Mouse (Mus musculus): ENCODE results near the gene Uxs1. TPM values are rescaled to one million over a fixed set of nuclear protein-coding genes. Genes with fewer than 3 reads are reported as not detected.

Uxs1 gene
- total RNA-seq, 1 experiment from 2014 or later = 71.4 TPM

DNA sequence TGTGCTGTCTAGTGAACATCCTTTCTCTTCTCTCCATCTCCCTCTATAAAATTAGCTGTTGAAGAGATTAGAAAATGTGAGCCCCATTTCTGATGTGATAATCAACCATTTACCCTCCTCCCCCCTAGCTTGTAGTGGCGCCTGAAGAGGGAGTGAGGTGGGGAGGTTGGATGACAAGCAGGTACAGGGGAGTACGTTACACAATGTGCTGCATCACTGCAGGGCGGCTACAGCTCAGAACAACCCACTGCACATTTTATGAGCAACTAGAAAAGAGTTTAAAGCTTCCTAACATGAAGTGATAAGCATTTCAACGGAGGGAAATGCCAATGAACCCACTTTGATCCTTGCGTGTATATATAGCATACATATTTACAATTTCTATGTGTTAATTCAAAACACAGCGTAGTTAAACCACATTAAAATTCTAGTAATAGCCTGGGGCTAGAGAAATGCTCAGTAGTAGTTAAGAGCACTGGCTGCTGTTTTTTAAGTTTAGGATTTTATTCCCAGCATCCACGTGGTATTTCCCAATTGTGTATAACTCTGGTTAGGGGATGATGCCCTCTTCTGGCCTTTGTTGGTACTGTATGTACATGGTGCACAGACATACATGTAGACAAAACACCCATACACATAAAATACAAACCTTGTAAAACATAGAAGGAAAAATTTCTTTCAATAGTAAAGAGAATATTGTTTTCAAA, 89.6 kb downstream of the Uxs1 start:
- ATAC-seq (replicated peaks; ENCODE audit: low read depth, poor library complexity, severe bottlenecking) = no peak

DNA sequence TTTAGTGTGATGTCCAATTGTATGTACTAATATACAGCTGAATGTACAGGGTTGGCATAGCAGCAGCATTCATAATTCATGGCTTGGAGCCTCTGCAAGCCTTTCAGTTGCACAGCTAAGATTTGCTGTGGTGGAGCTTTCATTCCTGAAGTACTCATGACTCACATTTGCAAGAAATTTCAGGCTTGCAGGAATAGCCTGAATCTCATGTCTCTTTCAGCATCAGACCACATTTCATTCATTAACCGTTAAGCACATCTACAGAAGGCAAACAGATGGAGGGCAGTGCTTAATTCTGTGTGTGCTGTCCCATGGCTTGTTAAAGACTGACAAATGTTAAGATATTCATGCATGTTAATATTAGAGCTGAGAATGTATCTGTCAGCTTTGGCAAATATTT, 94.9 kb downstream of the Uxs1 start:
- no peak for ATAC-seq (replicated peaks; ENCODE audit: low read depth, poor library complexity, severe bottlenecking)

DNA sequence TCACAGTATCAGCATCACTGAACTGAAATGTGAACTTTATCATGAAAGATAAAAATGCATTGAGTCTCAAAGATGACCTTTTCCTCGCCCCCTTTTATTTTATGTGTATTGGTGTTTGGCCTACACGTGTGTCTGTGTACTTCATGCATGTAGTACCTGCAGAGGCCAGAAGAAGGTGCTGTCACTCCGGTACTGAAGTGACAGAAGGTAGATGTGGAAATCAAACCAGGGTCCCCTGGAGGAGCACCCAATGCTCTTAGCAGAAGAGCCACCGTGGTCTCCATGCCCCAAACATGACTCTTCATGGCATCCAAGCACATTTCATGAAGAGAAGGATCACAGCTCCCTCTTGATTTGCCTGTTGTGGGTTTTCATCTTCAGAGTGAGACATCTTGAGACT, 95.5 kb downstream of the Uxs1 start:
- no peak for ATAC-seq (replicated peaks; ENCODE audit: low read depth, poor library complexity, severe bottlenecking)

DNA sequence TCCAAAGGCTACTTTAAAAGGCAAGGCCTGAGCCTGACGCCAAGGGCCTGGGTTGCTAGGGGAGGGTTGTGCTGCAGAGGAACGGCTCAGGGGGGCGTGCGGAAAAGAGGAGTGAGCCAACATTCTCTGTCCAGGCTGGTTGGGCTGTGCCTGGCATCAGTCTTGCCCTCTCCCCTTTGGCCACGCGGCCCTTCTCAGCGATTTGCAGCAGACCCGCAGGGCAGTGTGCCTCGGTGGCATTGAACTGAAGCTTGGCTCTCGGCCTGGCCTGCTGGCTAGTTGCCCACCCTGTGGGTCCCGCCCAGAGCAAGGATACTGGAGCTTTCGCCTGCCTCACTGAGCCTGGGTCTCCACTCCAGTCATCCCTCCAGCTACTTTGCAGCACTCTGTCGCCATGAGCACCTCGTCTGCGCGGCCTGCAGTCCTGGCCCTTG, 97.1 kb downstream of the Uxs1 start, which contains the start of gene 1500015O10Rik:
TSS of gene 1500015O10Rik (plus strand) at position 112 of the 434 bp plus-strand sequence.
- ATAC-seq (replicated peaks; ENCODE audit: low read depth, poor library complexity, severe bottlenecking) = no peak

DNA sequence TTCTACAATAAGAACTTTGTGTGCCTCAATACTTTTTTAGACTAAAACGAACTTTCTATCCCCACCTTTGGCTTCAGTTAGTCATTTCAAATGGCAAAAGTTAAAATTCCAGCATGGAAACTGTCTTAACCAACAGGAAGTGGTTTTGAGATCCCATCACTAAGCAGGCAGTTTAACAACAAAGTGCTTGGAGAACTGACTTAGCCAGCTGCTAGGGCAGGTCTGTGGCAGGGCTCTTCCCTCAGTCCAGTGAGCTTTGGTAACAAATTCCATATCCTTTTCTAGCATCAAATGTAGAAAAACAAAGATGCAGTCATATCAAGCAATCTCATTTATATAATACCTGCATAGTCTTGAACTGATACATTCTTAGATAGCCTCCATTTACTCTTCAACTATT, 105.1 kb downstream of the Uxs1 start:
- ATAC-seq (replicated peaks; ENCODE audit: low read depth, poor library complexity, severe bottlenecking) = no peak

DNA sequence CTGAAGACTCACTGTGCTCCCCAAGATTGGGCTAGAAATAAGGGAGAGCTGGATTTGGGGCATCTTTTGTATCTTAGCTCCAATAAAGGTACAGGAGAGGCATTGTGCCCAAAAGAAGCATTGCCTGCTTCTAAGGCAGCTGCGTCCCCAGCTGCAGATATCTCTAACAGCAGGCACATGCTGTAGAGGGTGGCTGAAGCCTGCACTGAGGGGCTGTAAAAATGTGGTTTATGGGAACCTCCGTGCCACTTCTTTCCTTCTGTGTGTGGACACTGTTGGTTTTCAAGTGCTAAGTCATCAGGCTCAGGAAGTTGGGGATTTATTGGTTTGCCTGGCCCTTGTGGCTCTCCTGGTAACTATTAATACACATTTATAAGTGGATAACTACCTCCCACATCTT, 108.8 kb downstream of the Uxs1 start:
- peak; percentile 58 for ATAC-seq (replicated peaks; ENCODE audit: low read depth, poor library complexity, severe bottlenecking)

DNA sequence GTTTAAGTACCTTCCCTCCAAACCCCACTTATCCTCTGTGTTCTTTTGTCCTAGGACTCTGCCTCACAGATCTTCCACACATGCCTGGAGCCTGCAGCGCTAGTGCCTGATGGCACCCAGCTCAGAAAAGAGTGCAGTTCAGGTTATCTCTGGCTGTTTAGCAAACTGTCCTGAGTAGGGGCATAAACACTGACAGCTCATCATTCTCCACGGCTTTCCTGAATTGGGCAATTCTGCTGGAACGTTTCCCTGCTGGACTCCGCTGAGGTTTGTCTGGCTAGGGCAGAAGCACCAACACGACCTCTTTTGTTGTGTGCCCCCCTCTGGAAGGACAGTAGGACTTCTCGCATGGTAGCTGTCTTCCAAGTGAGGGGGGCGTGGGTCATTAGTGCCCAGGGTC, 109.6 kb downstream of the Uxs1 start:
- no peak for ATAC-seq (replicated peaks; ENCODE audit: low read depth, poor library complexity, severe bottlenecking)

DNA sequence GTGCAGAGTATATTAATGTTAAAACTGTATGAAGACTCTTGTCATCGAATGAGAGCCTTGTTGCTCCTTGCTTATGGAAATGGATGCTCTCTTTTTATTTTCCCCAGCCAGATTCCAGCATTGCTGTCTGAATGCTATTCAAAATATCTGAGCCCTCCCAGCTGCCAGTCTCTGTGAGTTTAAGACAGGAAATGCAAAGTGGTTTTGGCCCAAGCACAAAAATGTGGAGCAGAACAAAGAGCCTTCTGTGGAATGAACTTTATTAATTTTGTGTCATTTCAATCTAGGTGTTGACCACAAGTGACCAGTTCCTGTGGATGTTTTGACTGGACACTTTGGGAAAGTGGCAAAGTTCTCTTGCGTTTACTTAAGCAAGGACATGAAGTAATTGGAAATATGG, 112.8 kb downstream of the Uxs1 start:
- ATAC-seq (replicated peaks; ENCODE audit: low read depth, poor library complexity, severe bottlenecking) = no peak

DNA sequence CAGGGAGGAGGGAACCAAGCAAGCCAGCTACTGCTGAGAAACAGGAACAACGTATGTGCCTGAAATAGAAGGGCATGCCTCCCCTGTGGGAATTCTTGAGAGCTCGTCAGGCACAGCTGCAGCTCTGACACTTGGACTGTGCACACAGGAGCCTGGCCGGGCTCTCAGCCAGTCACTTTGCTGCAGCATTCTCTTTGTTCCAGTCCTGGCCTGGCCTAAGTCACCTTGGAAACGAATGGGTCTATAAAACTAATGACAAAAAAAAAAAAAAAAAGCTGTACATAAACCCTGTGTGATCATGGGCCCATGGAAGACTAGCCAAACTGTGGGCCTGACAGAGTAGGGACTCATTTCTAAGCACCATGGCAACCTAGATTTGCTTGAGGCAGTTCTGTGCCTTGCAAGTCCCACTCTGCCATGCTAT, 129.0 kb downstream of the Uxs1 start:
- no peak for ATAC-seq (replicated peaks; ENCODE audit: low read depth, poor library complexity, severe bottlenecking)

Other genes starting within 250 kb of the Uxs1 start
- not detected in 2 replicates for gene 1500015O10Rik, start 97.2 kb downstream of the Uxs1 start, total RNA-seq (2017)
- 113 and 127 TPM in 2 replicates for gene Tpp2, start 105.8 kb upstream of the Uxs1 start, total RNA-seq (2017)
- gene Mettl21c, start 192.2 kb upstream of the Uxs1 start, total RNA-seq (2017) = 0.32 TPM in 1 of 2 replicates, not detected in the other
- gene Gm8251, start 234.1 kb upstream of the Uxs1 start, total RNA-seq (2017) = 0.82 and 1.1 TPM in 2 replicates